Mouse (Mus musculus): ENCODE results near the gene Ambra1.

The Ambra1 gene

GRCm38 (mm10) chr2:91876000-91876805 is 146.3 kb downstream of the Ambra1 start:
- DNase-seq, result no peak

- DNase-seq, result no peak
Observed at GRCm38 (mm10) chr2:91876806-91877140, 146.8 kb downstream of the Ambra1 start.

- DNase-seq, result no peak
Observed at GRCm38 (mm10) chr2:91878387-91879180, 148.7 kb downstream of the Ambra1 start.

GRCm38 (mm10) chr2:91883961-91884360 is 154.0 kb downstream of the Ambra1 start:
- no peak for DNase-seq

GRCm38 (mm10) chr2:91884616-91885015 is 154.7 kb downstream of the Ambra1 start:
- DNase-seq, result no peak

- DNase-seq, result no peak
Observed at GRCm38 (mm10) chr2:91894716-91895115, 164.8 kb downstream of the Ambra1 start.

- DNase-seq, result no peak
Observed at GRCm38 (mm10) chr2:91895401-91895800, 165.5 kb downstream of the Ambra1 start.

GRCm38 (mm10) chr2:91897968-91898367 is 168.0 kb downstream of the Ambra1 start:
- DNase-seq, result no peak

- no peak for DNase-seq
Observed at GRCm38 (mm10) chr2:91899141-91899540, 169.2 kb downstream of the Ambra1 start.

GRCm38 (mm10) chr2:91900431-91900830 is 170.5 kb downstream of the Ambra1 start:
- DNase-seq, result no peak

GRCm38 (mm10) chr2:91902336-91902735 is 172.4 kb downstream of the Ambra1 start:
- no peak for DNase-seq

GRCm38 (mm10) chr2:91903171-91903925 is 173.4 kb downstream of the Ambra1 start:
- DNase-seq, result no peak

GRCm38 (mm10) chr2:91904618-91905307 is 174.8 kb downstream of the Ambra1 start:
- no peak for DNase-seq

GRCm38 (mm10) chr2:91906141-91906540 is 176.2 kb downstream of the Ambra1 start:
- DNase-seq, result no peak

- DNase-seq, result no peak
Observed at GRCm38 (mm10) chr2:91912616-91913015, 182.7 kb downstream of the Ambra1 start.

GRCm38 (mm10) chr2:91913328-91914110 is 183.6 kb downstream of the Ambra1 start:
- no peak for DNase-seq

GRCm38 (mm10) chr2:91916346-91916977 is 186.5 kb downstream of the Ambra1 start:
- no peak for DNase-seq

GRCm38 (mm10) chr2:91917096-91917495 is 187.2 kb downstream of the Ambra1 start:
- DNase-seq, result no peak

GRCm38 (mm10) chr2:91920130-91920529 is 190.2 kb downstream of the Ambra1 start:
- DNase-seq, result no peak

GRCm38 (mm10) chr2:91921181-91921789 is 191.4 kb downstream of the Ambra1 start:
- DNase-seq, result peak; percentile 69 to 83
